Mouse (Mus musculus) gastrocnemius, adult 8-10 months (tissue): ENCODE data around the gene E2f8. TPM values are rescaled to one million over a fixed set of nuclear protein-coding genes. Genes with fewer than 3 reads are reported as not detected.

ENCODE experiments used
- DNase-seq, 2 experiments: peaks; one replicate each; pipeline ENCODE4 v3.0.0; 2022; ENCODE audit warnings: low spot score in 2 of 2
- total RNA-seq, 4 experiments: library from RNA; stranded (reverse); gene quantifications; 2 replicates each; pipeline ENCODE4 v1.2.4; 2022

Gene E2f8
- under 1 TPM in 2 of 4 experiments, not detected in 2; 0.16 to 0.34 TPM for total RNA-seq

GRCm38 (mm10) chr7:48881486-48881885 lies at the start of gene E2f8:
Gene E2f8 (minus strand): TSS chr7:48881596.
- DNase-seq: peak in 1 of 2 experiments; percentile 30

- no peak for DNase-seq
Measured at GRCm38 (mm10) chr7:48930399-48930798, 49.0 kb upstream of the E2f8 start.

- no peak for DNase-seq
Measured at GRCm38 (mm10) chr7:48928364-48928763, 47.0 kb upstream of the E2f8 start.

GRCm38 (mm10) chr7:48925214-48925613 lies 43.8 kb upstream of the E2f8 start:
- DNase-seq: no peak

- no peak for DNase-seq
Measured at GRCm38 (mm10) chr7:48923620-48924019, 42.2 kb upstream of the E2f8 start.

GRCm38 (mm10) chr7:48918389-48918788 lies 37.0 kb upstream of the E2f8 start:
- DNase-seq: no peak

- DNase-seq: no peak
Measured at GRCm38 (mm10) chr7:48917988-48918387, 36.6 kb upstream of the E2f8 start.

- no peak for DNase-seq
Measured at GRCm38 (mm10) chr7:48917463-48917862, 36.1 kb upstream of the E2f8 start.

- no peak for DNase-seq
Measured at GRCm38 (mm10) chr7:48914630-48915506, 33.5 kb upstream of the E2f8 start.

GRCm38 (mm10) chr7:48911146-48911545 lies 29.8 kb upstream of the E2f8 start:
- no peak for DNase-seq

GRCm38 (mm10) chr7:48910282-48910681 lies 28.9 kb upstream of the E2f8 start:
- no peak for DNase-seq

GRCm38 (mm10) chr7:48909342-48909671 lies 27.9 kb upstream of the E2f8 start:
- DNase-seq: no peak

GRCm38 (mm10) chr7:48908521-48909341 lies 27.3 kb upstream of the E2f8 start, which contains the start of gene Nav2:
Gene Nav2 (plus strand): TSS chr7:48908716.
- no peak for DNase-seq

- DNase-seq: no peak
Measured at GRCm38 (mm10) chr7:48902454-48902853, 21.1 kb upstream of the E2f8 start.

- DNase-seq: no peak
Measured at GRCm38 (mm10) chr7:48900408-48901167, 19.2 kb upstream of the E2f8 start.

- no peak for DNase-seq
Measured at GRCm38 (mm10) chr7:48898416-48898815, 17.0 kb upstream of the E2f8 start.

GRCm38 (mm10) chr7:48897539-48898163 lies 16.3 kb upstream of the E2f8 start:
- DNase-seq: no peak

- no peak for DNase-seq
Measured at GRCm38 (mm10) chr7:48896051-48896450, 14.7 kb upstream of the E2f8 start.

GRCm38 (mm10) chr7:48895475-48895874 lies 14.1 kb upstream of the E2f8 start:
- no peak for DNase-seq

- no peak for DNase-seq
Measured at GRCm38 (mm10) chr7:48894763-48895162, 13.4 kb upstream of the E2f8 start.

- DNase-seq: peak in 1 of 2 experiments; percentile 16
Measured at GRCm38 (mm10) chr7:48894152-48894551, 12.8 kb upstream of the E2f8 start.
